Mouse (Mus musculus) gastrocnemius, postnatal 4 days (tissue): ENCODE results near the gene Dnajc14. TPM values are rescaled to one million over a fixed set of nuclear protein-coding genes. Genes with fewer than 3 reads are reported as not detected.
A peak's percentile ranks its signal among the peaks of the same experiment; 100 is the strongest.
"Not testable (repeated sequence)": the region's sequence is repeated elsewhere in the genome, so short reads cannot be mapped to it uniquely, and the experiment has no call there.

ENCODE experiments used
- DNase-seq, 2 experiments: peaks; one replicate each; pipeline ENCODE4 v3.0.0; 2021 to 2022; ENCODE audit warnings: low spot score in 2 of 2, mixed read lengths in 2 of 2
- total RNA-seq, 2 experiments: library from RNA; stranded (reverse); gene quantifications; 2 replicates each; pipeline ENCODE4 v1.2.3; 2021

Dnajc14 gene
- total RNA-seq, 2 experiments from 2014 or later, result 48.6 to 50.7 TPM

GRCm38 (mm10) chr10:128817033-128817432 lies 13.2 kb downstream of the Dnajc14 start, which contains the start of gene Sarnp:
Gene Sarnp, plus strand, starts transcription at chr10:128817333.
- DNase-seq, result no peak

GRCm38 (mm10) chr10:128820217-128820616 lies 16.4 kb downstream of the Dnajc14 start:
- no peak for DNase-seq

DNA sequence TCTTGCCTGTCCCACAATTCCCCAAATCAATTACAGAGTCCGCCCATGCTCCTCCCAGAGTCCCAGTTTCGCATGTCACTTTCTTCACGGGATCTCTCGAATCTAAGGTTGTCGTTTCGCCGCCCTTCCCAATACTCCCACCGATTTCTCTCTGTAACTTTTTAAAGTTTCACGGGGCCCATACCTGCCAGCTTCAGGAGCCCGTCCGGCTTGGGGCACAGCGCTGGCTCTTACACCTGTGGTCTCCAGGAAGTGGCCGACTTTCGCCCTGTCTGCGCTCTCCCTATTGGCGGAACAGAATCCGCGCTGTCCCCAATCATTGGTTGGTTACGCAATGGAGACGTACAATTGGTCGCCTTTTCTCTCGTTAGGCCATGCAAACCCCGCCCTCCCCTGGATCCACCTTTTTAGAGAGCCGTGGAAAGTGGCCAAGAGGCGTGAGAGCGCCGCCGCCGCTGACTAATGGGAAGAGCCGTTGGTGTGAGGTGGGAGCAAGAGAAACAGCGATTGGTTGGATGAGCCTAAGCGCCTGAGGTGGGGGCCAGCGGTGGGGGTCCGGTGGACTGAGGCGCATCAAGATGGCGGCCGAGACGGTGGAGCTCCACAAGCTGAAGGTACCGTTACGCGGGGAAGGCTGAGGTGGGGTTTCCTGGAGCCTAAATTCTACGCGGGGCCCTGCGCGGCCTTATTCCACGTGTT lies 17.6 kb downstream of the Dnajc14 start, which contains the start of gene Ormdl2:
Gene Ormdl2 (minus strand): TSS at position 288 of the 699 bp plus-strand sequence.
- DNase-seq, result peak; percentile 96 to 98

DNA sequence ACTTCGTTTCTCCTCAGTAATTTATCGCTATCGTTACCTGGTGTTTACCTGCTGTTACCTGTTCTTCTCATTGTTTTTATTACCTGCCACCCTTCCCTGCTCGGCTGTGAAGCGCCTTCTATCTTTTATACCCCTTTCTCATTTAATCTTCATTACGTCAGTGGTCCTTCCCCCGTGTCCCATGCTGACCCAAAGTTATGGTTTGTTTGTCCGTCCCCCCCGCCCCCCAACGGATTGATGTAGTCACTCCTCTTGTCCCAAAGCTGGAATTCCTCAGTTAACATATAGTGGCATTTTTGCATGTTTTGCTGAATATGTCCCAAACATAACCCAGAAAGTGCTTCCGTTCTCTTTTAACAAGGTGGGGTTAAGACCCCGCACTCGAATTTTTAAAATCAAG lies 18.3 kb downstream of the Dnajc14 start:
- no peak for DNase-seq

- not testable (repeated sequence) for DNase-seq
Observed at GRCm38 (mm10) chr10:128823087-128823486, 19.2 kb downstream of the Dnajc14 start.

DNA sequence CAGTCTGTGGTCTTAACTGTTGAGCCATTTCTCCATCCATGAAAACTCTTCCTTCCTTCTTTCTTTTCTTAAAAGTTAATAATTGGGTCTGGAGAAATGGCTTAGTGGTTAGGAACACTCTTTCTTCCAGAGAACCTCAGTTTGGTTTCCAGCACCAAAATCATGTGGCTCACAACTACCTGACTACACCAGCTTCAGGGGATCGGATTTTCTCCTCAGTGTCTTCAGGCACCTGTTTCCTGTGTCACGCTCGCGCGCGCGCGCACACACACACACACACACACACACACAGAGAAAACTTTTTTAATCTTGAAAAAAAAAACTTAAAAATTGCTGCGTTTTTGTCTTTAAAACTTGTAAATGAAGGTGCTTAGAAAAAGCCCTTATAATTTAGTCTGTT lies 20.0 kb downstream of the Dnajc14 start:
- no peak for DNase-seq

GRCm38 (mm10) chr10:128837400-128837799 lies 33.5 kb downstream of the Dnajc14 start:
- no peak for DNase-seq

DNA sequence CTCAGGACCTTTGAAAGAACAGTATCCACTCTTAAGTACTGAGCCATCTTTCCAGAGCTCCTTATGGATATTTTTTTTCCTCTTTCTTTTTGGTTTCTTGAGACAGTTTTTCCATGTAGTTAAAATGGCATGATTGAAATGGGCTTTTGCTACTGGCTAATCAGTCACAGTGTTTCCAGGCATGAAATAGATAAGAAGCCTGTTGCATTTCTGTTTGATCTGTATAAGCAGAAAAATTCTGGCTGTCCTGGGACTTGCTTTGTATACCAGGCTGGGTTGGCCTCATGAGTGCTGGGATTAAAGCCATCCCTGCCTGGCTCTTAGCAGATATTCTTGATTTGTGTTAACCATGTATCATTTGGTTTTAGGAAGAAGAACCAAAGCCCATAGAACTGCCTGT lies 35.6 kb downstream of the Dnajc14 start:
- DNase-seq, result no peak

- no peak for DNase-seq
Observed at GRCm38 (mm10) chr10:128840612-128841011, 36.8 kb downstream of the Dnajc14 start.

GRCm38 (mm10) chr10:128843260-128843659 lies 39.4 kb downstream of the Dnajc14 start:
- no peak for DNase-seq

DNA sequence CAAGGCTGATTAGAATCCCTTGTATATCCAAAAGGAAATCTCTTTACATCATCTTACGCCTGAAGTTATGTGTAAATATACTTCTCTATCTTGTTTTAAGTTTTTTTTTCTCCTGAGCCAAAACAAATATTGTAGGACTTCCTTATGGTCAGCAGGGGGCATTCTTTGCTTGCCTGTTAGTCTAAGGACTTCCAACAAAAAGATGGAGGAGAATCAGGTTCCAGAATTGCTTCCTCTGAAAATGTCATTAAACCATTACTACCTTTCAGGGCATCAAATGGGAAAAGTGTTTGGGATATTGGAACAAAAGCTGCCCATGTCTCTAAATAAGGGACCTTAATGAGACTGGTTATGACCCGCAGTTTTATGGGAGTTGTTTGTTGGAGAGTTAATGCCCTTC lies 41.7 kb downstream of the Dnajc14 start:
- no peak for DNase-seq

GRCm38 (mm10) chr10:128846664-128847063 lies 42.8 kb downstream of the Dnajc14 start:
- no peak for DNase-seq

DNA sequence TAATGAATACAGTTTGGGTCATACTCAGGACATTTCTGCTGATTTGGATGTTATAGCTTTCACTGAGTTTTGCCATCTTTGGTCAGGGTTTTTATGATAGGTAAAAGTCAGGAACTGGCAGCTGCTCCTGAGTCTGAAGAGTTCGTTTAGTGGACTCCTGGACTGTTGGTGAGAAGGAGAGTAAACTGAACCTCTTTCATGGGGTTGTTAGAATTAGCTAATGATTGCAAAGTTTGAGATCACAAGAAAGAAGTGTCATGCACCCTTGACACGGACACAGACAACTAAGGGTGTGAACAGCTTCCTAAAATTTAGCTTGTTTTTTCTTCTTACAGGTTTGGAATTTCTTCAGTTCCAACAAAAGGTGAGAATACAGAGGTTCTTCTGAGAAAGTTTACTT lies 44.6 kb downstream of the Dnajc14 start:
- no peak for DNase-seq

DNA sequence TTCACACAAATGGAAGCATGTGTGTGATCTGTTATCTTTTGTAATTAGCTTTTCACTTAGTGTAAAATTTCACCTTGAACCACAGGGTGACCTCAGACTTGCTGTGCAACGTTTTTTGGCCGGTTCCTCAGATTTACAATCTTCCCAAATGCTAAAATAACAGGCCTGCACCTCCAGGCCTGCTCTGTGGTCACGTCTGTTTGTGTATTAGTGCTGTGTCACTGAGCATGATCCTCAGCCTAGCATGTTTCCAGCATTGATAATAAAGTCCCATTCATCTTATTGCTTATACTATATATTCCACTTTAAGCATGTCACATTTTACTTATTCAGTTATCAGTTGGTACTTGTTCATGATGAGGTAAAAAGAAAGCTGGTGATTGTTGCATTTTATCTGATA lies 46.5 kb downstream of the Dnajc14 start:
- no peak for DNase-seq

GRCm38 (mm10) chr10:128861176-128861575 lies 57.3 kb downstream of the Dnajc14 start:
- DNase-seq, result no peak

DNA sequence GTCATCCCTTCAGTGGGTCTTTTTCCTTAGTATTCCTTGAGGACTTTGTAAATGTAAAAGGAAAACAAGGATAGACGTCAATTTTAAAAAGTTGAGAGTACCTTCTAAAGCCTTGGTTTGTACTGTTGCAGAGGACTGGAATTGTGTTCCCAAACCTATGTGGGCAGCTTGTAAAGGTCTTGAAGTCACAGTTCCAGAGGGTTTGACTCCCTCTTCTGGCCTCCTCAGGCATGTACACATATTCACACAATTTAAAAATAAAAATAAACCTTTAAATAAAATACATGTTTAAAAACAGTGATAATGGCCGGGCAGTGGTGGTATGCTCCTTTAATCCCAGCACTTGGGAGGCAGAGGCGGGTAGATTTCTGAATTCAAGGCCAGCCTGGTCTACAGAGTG lies 62.2 kb downstream of the Dnajc14 start:
- no peak for DNase-seq

GRCm38 (mm10) chr10:128866518-128866917 lies 62.7 kb downstream of the Dnajc14 start:
- DNase-seq, result no peak

Other genes starting within 250 kb of the Dnajc14 start
- 10 to 100 TPM; 84.8 to 91.4 TPM for gene Pa2g4, start 238.1 kb upstream of the Dnajc14 start, total RNA-seq
- gene Erbb3, start 214.4 kb upstream of the Dnajc14 start, total RNA-seq, result 10 to 100 TPM; 18.0 to 19.0 TPM
- 100 to 1,000 TPM; 757 to 856 TPM for gene Rps26, start 177.3 kb upstream of the Dnajc14 start, total RNA-seq
- 1 to 10 TPM in 1 of 2 experiments, under 1 TPM in 1; 0.93 to 1.4 TPM for gene Ikzf4, start 158.1 kb upstream of the Dnajc14 start, total RNA-seq
- 10 to 100 TPM; 12.0 to 13.1 TPM for gene Suox, start 130.0 kb upstream of the Dnajc14 start, total RNA-seq
- 10 to 100 TPM; 85.8 to 88.8 TPM for gene Rab5b, start 107.8 kb upstream of the Dnajc14 start, total RNA-seq
- gene Pmel, start 99.9 kb upstream of the Dnajc14 start, total RNA-seq, result 1 to 10 TPM; 4.0 to 5.2 TPM
- gene Cdk2, start 99.0 kb upstream of the Dnajc14 start, total RNA-seq, result 10 to 100 TPM; 38.7 to 42.8 TPM
- gene Dgka, start 59.2 kb upstream of the Dnajc14 start, total RNA-seq, result 1 to 10 TPM; 6.7 TPM
- 10 to 100 TPM; 18.3 to 22.1 TPM for gene Pym1, start 56.2 kb upstream of the Dnajc14 start, total RNA-seq
- 1 to 10 TPM; 2.8 to 3.0 TPM for gene Mmp19, start 13.2 kb upstream of the Dnajc14 start, total RNA-seq
- gene Tmem198b, start 308 bp downstream of the Dnajc14 start, total RNA-seq, result 10 to 100 TPM; 17.3 to 20.2 TPM
- gene Sarnp, start 13.3 kb downstream of the Dnajc14 start, total RNA-seq, result 10 to 100 TPM; 48.5 to 54.6 TPM
- gene Ormdl2, start 17.6 kb downstream of the Dnajc14 start, total RNA-seq, result 10 to 100 TPM; 11.7 to 12.0 TPM
- 1 to 10 TPM; 7.5 to 8.3 TPM for gene Gdf11, start 87.7 kb downstream of the Dnajc14 start, total RNA-seq
- gene Cd63, start 96.9 kb downstream of the Dnajc14 start, total RNA-seq, result 100 to 1,000 TPM; 311 to 352 TPM
- gene Rdh5, start 118.8 kb downstream of the Dnajc14 start, total RNA-seq, result 10 to 100 TPM; 11.7 to 12.1 TPM
- 100 to 1,000 TPM; 218 to 231 TPM for gene Bloc1s1, start 120.0 kb downstream of the Dnajc14 start, total RNA-seq
- gene Itga7, start 129.8 kb downstream of the Dnajc14 start, total RNA-seq, result 100 to 1,000 TPM; 148 to 157 TPM
- under 1 TPM in 1 of 2 experiments, not detected in 1; 0.73 TPM for gene Mettl7b, start 156.9 kb downstream of the Dnajc14 start, total RNA-seq
- gene Olfr9, start 185.4 kb downstream of the Dnajc14 start, total RNA-seq, result not detected
- not detected for gene Olfr763, start 206.7 kb downstream of the Dnajc14 start, total RNA-seq
- gene Olfr764-ps1, start 235.8 kb downstream of the Dnajc14 start, total RNA-seq, result not detected
- gene Olfr765, start 245.9 kb downstream of the Dnajc14 start, total RNA-seq, result not detected